Mouse (Mus musculus): Measurements from ENCODE around the gene Myod1.

Myod1 gene

GRCm38 (mm10) chr7:46376172-46377007, at the start of gene Myod1:
Myod1 (plus strand) TSS chr7:46376474.
- DNase-seq (ENCODE audit: extremely low read depth, low read depth): no peak

DNA sequence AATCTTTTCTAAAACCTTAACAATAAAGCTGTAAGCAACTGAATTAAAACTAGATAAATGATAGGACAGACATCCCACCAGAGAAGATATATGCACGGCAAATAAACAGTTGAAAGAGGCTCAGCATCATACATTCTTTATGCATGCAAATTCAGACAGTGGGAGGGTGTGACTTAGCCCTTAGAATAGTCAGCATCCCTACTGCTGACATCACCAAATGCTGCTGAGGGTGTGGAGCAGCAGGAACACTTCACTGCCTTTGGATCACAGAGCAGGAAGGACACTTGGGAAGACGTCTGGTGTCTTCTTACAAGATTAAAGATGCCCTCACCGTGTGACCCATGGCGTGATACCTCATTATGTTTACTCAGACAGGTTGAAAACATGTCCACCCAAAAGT, 48.4 kb upstream of the Myod1 start:
- DNase-seq (ENCODE audit: extremely low read depth, low read depth): no peak

- DNase-seq (ENCODE audit: extremely low read depth, low read depth): no peak
Measured at GRCm38 (mm10) chr7:46337397-46337796, 38.9 kb upstream of the Myod1 start.

DNA sequence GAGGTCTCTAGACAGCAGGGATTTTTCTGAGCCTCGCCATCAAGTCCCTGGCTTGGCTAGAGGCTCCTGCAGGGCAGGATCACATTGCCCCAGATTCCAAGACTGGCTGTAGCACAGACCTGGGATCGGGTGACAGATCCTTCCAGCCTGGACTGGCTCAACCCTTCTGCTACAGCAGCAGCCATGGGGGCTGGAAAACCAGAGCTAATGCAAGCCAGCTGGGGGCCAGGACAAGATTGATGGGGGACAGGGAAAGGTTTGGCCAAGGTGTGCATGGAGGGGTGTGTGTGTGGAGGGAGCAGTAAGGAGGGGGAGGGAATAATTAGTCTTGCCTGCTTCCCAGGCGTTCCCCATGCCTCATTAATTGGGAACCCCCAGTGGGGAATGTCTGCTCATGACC, 36.5 kb upstream of the Myod1 start:
- no peak for DNase-seq (ENCODE audit: extremely low read depth, low read depth)

DNA sequence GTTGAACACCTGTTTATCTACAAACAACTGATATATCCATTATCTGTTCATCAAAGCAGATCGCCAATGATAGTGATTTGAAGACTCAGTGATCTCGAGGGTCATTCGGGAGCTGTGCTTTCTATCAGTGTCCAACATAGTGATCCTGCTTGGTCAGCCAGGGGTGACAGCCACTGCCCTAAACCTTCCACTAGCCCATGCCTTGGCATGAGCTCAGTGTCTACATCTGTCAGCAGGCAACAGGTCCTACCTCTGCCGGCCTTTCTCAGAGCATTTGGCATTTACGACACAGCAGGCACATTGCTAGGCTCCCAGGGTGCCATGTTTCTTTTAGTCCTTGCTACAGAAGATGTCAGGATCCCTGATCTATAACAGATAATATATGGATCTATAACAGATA, 36.0 kb upstream of the Myod1 start:
- no peak for DNase-seq (ENCODE audit: extremely low read depth, low read depth)

DNA sequence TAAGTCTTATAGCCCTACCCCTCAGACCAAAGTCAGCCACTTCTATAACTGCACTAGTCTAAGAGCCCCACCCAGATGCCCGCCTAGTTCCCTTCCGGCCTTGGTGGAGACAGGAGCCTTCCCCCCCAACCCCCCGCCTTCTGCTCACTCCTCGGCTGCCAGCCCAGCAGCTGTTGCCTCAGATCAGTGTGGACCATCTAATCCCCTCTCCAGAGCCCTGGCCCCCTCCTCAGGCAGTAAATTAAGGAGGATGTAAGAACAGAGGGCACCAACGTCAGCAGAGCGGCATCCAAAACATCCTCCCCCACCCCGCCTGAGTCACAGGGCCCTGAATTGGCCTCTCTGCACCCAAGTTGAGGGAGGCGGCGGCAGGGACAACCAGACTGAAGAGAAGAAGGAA, 34.8 kb upstream of the Myod1 start:
- DNase-seq (ENCODE audit: extremely low read depth, low read depth): no peak

DNA sequence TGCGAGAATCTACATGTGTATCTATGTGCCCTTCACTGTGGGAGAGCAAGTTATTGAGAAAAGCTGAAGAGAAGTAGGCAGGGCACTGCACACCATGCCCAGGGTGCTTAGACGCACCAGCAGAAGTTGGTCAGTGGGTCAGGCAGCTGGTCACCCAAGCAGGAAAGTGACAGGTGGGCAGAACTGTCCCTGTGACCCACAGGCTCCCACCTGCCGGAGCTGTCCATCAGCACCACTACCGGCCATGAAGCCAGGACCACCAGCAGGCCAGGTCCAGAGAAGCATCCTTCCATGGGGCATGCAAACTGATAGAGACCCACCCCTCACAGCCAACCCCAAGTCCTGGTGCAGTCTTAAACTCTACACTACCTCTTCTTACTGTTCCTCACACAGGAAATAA, 28.6 kb upstream of the Myod1 start:
- no peak for DNase-seq (ENCODE audit: extremely low read depth, low read depth)

GRCm38 (mm10) chr7:46348813-46349212, 27.5 kb upstream of the Myod1 start:
- no peak for DNase-seq (ENCODE audit: extremely low read depth, low read depth)

DNA sequence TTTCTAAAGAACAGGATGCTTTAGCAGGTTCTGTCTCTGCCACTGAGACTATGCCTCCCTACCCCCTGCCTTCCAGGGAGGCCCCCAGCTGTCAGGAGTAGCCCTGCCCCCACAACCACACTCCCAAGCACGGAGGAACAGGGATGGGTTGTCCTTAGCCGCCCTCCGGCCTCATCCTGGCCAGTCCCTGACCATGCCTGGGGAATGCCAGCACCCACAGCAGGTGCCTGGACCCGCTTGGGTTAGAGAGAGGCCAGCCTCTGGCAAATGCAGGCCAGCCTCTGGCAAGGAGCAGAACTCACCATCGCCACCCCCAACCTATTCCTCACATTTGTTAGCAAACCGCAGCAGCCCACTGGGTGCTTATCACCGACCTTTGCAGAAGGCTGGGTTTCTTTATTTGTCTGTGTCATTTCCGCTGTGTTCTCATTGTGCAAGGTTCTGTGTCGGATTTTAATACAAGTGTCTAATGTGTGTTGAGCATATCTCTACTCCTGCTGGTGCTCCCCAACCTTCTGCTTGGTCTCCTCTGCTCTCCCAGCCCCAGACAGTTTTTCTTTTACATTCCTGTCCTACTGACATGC, 26.1 kb upstream of the Myod1 start:
- DNase-seq (ENCODE audit: extremely low read depth, low read depth): peak; percentile 79

GRCm38 (mm10) chr7:46352748-46353147, 23.5 kb upstream of the Myod1 start:
- no peak for DNase-seq (ENCODE audit: extremely low read depth, low read depth)

GRCm38 (mm10) chr7:46353216-46353615, 23.1 kb upstream of the Myod1 start:
- DNase-seq (ENCODE audit: extremely low read depth, low read depth): no peak

GRCm38 (mm10) chr7:46353875-46354274, 22.4 kb upstream of the Myod1 start:
- no peak for DNase-seq (ENCODE audit: extremely low read depth, low read depth)

DNA sequence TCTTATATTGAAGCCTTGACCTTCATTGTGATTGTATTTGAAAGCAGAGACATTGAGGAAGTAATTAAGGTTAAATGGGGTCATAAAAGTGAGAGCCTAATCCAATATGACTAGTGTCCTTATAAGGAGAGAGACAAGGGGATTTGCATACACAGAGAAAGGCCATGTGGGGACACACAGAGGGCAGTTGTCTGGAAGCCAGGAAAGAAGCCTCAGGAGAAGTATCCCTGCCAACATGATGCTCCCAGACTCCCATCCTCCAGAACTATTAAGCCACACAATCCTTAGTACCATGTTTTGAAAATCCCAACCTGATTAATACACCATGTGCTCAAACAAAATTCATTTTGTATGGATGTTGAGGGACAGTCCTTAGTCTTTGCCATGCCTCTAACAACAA, 14.5 kb upstream of the Myod1 start:
- DNase-seq (ENCODE audit: extremely low read depth, low read depth): no peak

DNA sequence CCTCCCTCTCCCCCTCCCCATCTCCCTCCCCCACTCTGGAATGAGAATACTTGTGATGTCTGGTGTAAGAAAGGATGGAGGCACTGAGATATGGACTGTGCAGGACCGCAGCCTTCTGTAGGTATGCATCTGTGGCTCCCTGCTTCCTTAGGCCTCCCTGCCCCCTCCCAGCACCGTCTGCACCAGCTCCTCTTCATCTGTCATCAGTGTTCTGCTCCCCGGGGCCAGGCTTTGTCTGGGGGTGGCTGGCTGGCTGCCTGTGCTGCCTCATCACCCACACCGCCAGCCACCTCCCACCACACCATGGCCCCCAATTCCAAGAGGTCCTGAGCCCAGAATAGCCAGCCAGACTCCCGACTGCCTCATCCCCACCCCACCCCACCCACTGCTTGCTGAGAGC, 12.1 kb upstream of the Myod1 start:
- no peak for DNase-seq (ENCODE audit: extremely low read depth, low read depth)

GRCm38 (mm10) chr7:46365810-46366209, 10.5 kb upstream of the Myod1 start:
- DNase-seq (ENCODE audit: extremely low read depth, low read depth): no peak

DNA sequence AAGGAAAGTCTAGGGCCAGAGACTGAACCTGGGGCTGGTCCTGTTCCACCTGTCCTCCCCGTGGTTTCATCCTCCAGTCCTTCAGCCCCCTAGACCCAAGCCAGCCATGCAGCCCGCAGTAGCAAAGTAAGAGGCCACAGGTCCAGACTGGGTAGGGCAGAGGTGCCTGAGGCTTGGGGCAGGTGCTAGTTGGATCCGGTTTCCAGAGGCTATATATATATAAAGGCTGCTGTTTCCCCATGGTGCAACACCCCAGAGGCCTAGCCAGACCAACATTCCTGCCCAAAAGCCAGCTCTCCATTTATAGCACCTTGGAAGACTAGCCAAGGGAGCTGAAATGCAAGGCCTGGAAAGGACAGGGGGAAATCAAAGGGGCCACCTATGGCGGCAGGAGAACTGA, 5.2 kb upstream of the Myod1 start:
- DNase-seq (ENCODE audit: extremely low read depth, low read depth): no peak

DNA sequence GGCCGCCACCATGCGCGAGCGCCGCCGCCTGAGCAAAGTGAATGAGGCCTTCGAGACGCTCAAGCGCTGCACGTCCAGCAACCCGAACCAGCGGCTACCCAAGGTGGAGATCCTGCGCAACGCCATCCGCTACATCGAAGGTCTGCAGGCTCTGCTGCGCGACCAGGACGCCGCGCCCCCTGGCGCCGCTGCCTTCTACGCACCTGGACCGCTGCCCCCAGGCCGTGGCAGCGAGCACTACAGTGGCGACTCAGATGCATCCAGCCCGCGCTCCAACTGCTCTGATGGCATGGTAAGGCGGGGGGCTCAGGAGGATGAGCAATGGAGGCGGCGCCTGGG, 703 bp downstream of the Myod1 start:
- no peak for DNase-seq (ENCODE audit: extremely low read depth, low read depth)

DNA sequence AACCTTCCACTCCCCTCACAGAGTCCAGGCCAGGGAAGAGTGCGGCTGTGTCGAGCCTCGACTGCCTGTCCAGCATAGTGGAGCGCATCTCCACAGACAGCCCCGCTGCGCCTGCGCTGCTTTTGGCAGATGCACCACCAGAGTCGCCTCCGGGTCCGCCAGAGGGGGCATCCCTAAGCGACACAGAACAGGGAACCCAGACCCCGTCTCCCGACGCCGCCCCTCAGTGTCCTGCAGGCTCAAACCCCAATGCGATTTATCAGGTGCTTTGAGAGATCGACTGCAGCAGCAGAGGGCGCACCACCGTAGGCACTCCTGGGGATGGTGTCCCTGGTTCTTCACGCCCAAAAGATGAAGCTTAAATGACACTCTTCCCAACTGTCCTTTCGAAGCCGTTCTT, 1.8 kb downstream of the Myod1 start:
- no peak for DNase-seq (ENCODE audit: extremely low read depth, low read depth)

DNA sequence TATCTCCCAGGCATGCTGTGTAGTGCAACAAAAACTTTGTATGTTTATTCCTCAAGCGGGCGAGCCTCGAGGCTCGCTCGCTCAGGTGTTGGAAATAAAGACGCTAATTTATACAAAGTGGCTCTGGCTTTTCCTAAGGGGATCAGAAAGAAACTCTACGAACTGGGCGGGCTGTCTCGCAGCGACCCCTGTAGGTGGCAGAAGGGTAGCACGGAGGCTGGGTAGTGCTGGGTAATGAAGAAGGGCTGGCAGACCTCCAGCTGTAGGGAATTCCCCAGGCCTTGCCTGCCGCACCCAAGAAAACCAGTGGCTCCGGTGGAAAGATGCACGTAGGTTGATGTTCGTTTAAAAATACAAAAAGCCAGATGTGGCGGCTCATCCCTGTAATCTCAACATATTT, 2.7 kb downstream of the Myod1 start:
- DNase-seq (ENCODE audit: extremely low read depth, low read depth): peak; percentile 30

DNA sequence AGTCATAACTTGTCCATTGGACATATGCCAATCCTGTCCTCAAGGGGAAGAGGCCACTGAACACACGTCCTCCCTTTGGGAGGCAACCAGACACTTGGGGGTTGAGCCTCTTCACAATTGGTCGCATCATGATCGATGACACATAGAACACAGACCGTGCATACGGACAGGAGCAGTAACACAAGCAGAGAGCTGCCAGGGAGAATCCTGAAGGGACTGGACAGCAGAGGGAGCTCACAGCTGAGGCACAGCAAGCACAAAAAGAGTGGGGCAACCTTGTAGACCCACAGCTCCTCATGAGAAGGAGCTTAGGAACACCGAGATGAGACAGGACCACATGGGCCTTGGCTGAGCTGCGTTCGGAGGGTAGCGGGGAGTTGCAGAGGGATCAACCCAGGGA, 4.4 kb downstream of the Myod1 start:
- no peak for DNase-seq (ENCODE audit: extremely low read depth, low read depth)

DNA sequence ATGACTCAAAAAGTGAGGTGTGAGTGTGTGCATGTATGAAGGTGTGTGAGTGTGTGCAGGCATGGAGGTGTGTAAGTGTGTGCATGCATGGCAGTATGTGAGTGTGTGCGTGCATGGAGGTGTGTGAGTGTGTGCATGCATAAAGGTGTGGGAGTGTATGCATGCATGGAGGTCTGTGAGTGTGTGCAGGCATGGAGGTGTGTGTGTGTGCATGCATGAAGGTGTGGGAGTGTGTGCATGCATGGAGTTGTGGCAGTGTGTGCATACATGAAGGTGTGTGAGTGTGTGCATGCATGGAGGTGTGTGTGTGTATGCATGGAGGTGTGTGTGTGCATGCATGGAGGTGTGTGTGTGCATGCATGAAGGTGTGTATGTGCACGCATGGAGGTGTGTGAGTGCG, 11.2 kb downstream of the Myod1 start:
- no peak for DNase-seq (ENCODE audit: extremely low read depth, low read depth)

GRCm38 (mm10) chr7:46389456-46390085, 13.3 kb downstream of the Myod1 start:
- DNase-seq (ENCODE audit: extremely low read depth, low read depth): no peak

- no peak for DNase-seq (ENCODE audit: extremely low read depth, low read depth)
Measured at GRCm38 (mm10) chr7:46390226-46390625, 14.0 kb downstream of the Myod1 start.
